Mouse (Mus musculus) forebrain, embryonic 13.5 days (tissue): Measurements from ENCODE around the gene Cenps. TPM values are rescaled to one million over a fixed set of nuclear protein-coding genes. Genes with fewer than 3 reads are reported as not detected.
"Not testable (repeated sequence)": the region's sequence is repeated elsewhere in the genome, so short reads cannot be mapped to it uniquely, and the experiment has no call there.

ENCODE experiments used
- ATAC-seq: fragments of 200-750 bp; cut with Nextera tagmentation; 2 replicates; pipeline ENCODE4 v1.8.0; 2017
- H3K27ac ChIP-seq: fragments of 300-500 bp; sonication (generic); 2 replicates; pipeline ENCODE4 v1.5.1; 2015; ENCODE audit warnings: inconsistent platforms, mild to moderate bottlenecking, moderate library complexity
- H3K27me3 ChIP-seq: fragments of 300-500 bp; sonication (generic); 2 replicates; pipeline ENCODE4 v1.6.1; 2015; ENCODE audit warnings: mild to moderate bottlenecking, inconsistent platforms
- H3K36me3 ChIP-seq: fragments of 300-500 bp; sonication (generic); 2 replicates; pipeline ENCODE4 v1.6.1; 2015; ENCODE audit warnings: mild to moderate bottlenecking, inconsistent platforms; ENCODE audit not compliant: poor library complexity, severe bottlenecking
- H3K4me1 ChIP-seq: fragments of 300-500 bp; sonication (generic); 2 replicates; pipeline ENCODE4 v1.6.1; 2015; ENCODE audit warnings: inconsistent platforms
- H3K4me2 ChIP-seq: fragments of 300-500 bp; sonication (generic); 2 replicates; pipeline ENCODE4 v1.6.1; 2015; ENCODE audit warnings: inconsistent platforms, mild to moderate bottlenecking, moderate library complexity
- H3K4me3 ChIP-seq: fragments of 300-500 bp; sonication (generic); 2 replicates; pipeline ENCODE4 v1.5.1; 2015; ENCODE audit warnings: mild to moderate bottlenecking, inconsistent platforms
- H3K9ac ChIP-seq: fragments of 300-500 bp; sonication (generic); 2 replicates; pipeline ENCODE4 v1.6.1; 2015; ENCODE audit warnings: mild to moderate bottlenecking, inconsistent platforms
- H3K9me3 ChIP-seq: fragments of 300-500 bp; sonication (generic); replicated peaks from 2 replicates; pipeline ENCODE4 v1.6.1; 2016; ENCODE audit warnings: inconsistent platforms
- WGBS: fragments of 180-500 bp; shearing (Covaris S2); methylation state at CpG from one replicate; pipeline ENCODE4 v1.1.7; 2015; 5-methylcytosine and 5-hydroxymethylcytosine counted together
- polyA plus RNA-seq: library from polyadenylated mRNA; unstranded; fragments of >200 nt; fragmentation: Nextera tagmentation; extraction: Ambion mirVana; gene quantifications from 2 replicates; pipeline ENCODE4 v1.2.1, GENCODE M21; 2015

The Cenps gene
- polyA plus RNA-seq, 1 experiment from 2014 or later: 38.7 TPM

- no peak overlapping the region for H3K27ac ChIP-seq
- H3K9ac ChIP-seq: no peak overlapping the region
These were observed 5.5 kb downstream of the Cenps start for GRCm38 (mm10) chr4:149131789-149132565.

GRCm38 (mm10) chr4:149131021-149131752, 6.2 kb downstream of the Cenps start:
- Histone ChIP-seq H3K36me3 (peaks cover 56% of the 10 kb centered on the region), H3K27ac (no peak overlapping the region), H3K27me3 (no peaks in the 10 kb centered on the region), H3K4me3 (no peak overlapping the region), H3K4me1 (peaks cover under 1% of the 10 kb centered on the region; the same call in 1 of the 2 replicates), H3K4me2 (no peak overlapping the region), H3K9me3 (no peaks in the 10 kb centered on the region), H3K9ac (no peak overlapping the region)
- ATAC-seq: no peak
- WGBS: 93% methylated on average over 23 of the region's 23 CpGs

More at GRCm38 (mm10) chr4:149131789-149132565, 5.5 kb downstream of the Cenps start:
- peaks cover 8% of the 10 kb centered on the region for H3K4me1 ChIP-seq
- no peaks in the 10 kb centered on the region for H3K9me3 ChIP-seq
- H3K4me2 ChIP-seq: no peak overlapping the region
- H3K27me3 ChIP-seq: no peaks in the 10 kb centered on the region
- no peak overlapping the region for H3K4me3 ChIP-seq
- 91% methylated on average over 20 of the region's 21 CpGs for WGBS
- H3K36me3 ChIP-seq: peaks cover 48% of the 10 kb centered on the region
- no peak for ATAC-seq

GRCm38 (mm10) chr4:149128467-149128866, 9.0 kb downstream of the Cenps start:
- Histone ChIP-seq H3K4me3 (no peak overlapping the region), H3K4me2 (no peak overlapping the region), H3K27ac (no peak overlapping the region), H3K9me3 (no peaks in the 10 kb centered on the region), H3K4me1 (no peaks in the 10 kb centered on the region), H3K9ac (no peak overlapping the region), H3K36me3 (peaks cover 57% of the 10 kb centered on the region), H3K27me3 (no peaks in the 10 kb centered on the region)
- no peak for ATAC-seq
- WGBS: 87% methylated on average over 18 of the region's 18 CpGs

- Histone ChIP-seq H3K36me3 (peaks cover 54% of the 10 kb centered on the region), H3K4me2 (no peak within 1 kb of the TSS), H3K9ac (no peak within 1 kb of the TSS), H3K4me3 (no peak within 1 kb of the TSS), H3K27ac (no peak within 1 kb of the TSS), H3K27me3 (no peaks in the 10 kb centered on the region), H3K4me1 (no peaks in the 10 kb centered on the region), H3K9me3 (no peaks in the 10 kb centered on the region)
- 81% methylated on average over 11 of the region's 11 CpGs for WGBS
- no peak for ATAC-seq
These were observed 10.8 kb downstream of the Cenps start, which contains the start of gene Cort for GRCm38 (mm10) chr4:149126663-149127062. Gene Cort (minus strand): TSS chr4:149126763.

GRCm38 (mm10) chr4:149126115-149126509, 11.3 kb downstream of the Cenps start:
- Histone ChIP-seq H3K27ac (no peak overlapping the region), H3K9me3 (no peaks in the 10 kb centered on the region), H3K9ac (no peak overlapping the region), H3K4me1 (no peaks in the 10 kb centered on the region), H3K27me3 (no peaks in the 10 kb centered on the region), H3K4me2 (no peak overlapping the region), H3K4me3 (no peak overlapping the region), H3K36me3 (peaks cover 49% of the 10 kb centered on the region)
- ATAC-seq: no peak
- WGBS: 83% methylated on average over 6 of the region's 6 CpGs

GRCm38 (mm10) chr4:149125341-149126114, 11.9 kb downstream of the Cenps start:
- H3K9ac ChIP-seq: no peak overlapping the region
- H3K27ac ChIP-seq: no peak overlapping the region
- no peak overlapping the region for H3K4me2 ChIP-seq
- ATAC-seq: no peak
- no peaks in the 10 kb centered on the region for H3K9me3 ChIP-seq
- 34% methylated on average over 11 of the region's 11 CpGs for WGBS
- H3K36me3 ChIP-seq: peaks cover 44% of the 10 kb centered on the region
- no peaks in the 10 kb centered on the region for H3K27me3 ChIP-seq
- H3K4me1 ChIP-seq: no peaks in the 10 kb centered on the region
- H3K4me3 ChIP-seq: no peak overlapping the region

- no peak overlapping the region for H3K27ac ChIP-seq
- ATAC-seq: no peak
- H3K9me3 ChIP-seq: no peaks in the 10 kb centered on the region
- H3K27me3 ChIP-seq: no peaks in the 10 kb centered on the region
- H3K9ac ChIP-seq: no peak overlapping the region
- no peak overlapping the region for H3K4me2 ChIP-seq
- no peaks in the 10 kb centered on the region for H3K4me1 ChIP-seq
- H3K36me3 ChIP-seq: peaks cover 34% of the 10 kb centered on the region
- WGBS: 62% methylated on average over 5 of the region's 5 CpGs
- H3K4me3 ChIP-seq: no peak overlapping the region
These were observed 14.0 kb downstream of the Cenps start for GRCm38 (mm10) chr4:149123432-149123831.

- not testable (repeated sequence) for H3K4me3 ChIP-seq, H3K4me2 ChIP-seq, H3K9me3 ChIP-seq, H3K27me3 ChIP-seq, H3K9ac ChIP-seq, ATAC-seq, H3K4me1 ChIP-seq
- WGBS: 83% methylated on average over 12 of the region's 12 CpGs
- Histone ChIP-seq H3K27ac (peak overlapping the region; percentile 14; the same call in 1 of the 2 replicates), H3K36me3 (peaks cover 22% of the 10 kb centered on the region)
These were observed 17.4 kb downstream of the Cenps start for GRCm38 (mm10) chr4:149119978-149120562.

- Histone ChIP-seq H3K9me3 (no peaks in the 10 kb centered on the region), H3K27ac (no peak within 1 kb of the TSS), H3K4me1 (peaks cover 10% of the 10 kb centered on the region), H3K4me3 (peak within 1 kb of the TSS; percentile 79), H3K4me2 (peak within 1 kb of the TSS; percentile 86), H3K9ac (peak within 1 kb of the TSS; percentile 89), H3K36me3 (peaks cover 24% of the 10 kb centered on the region), H3K27me3 (no peaks in the 10 kb centered on the region)
- ATAC-seq: peak; percentile 91
- WGBS: 2% methylated on average over 35 of the region's 35 CpGs
These were observed 33.4 kb downstream of the Cenps start, which contains the start of gene Dffa for GRCm38 (mm10) chr4:149103875-149104561. Gene Dffa (plus strand): TSS chr4:149104146.

GRCm38 (mm10) chr4:149101456-149101855, 36.0 kb downstream of the Cenps start:
- H3K27ac ChIP-seq: no peak overlapping the region
- no peak overlapping the region for H3K4me3 ChIP-seq
- H3K9me3 ChIP-seq: no peaks in the 10 kb centered on the region
- peaks cover 21% of the 10 kb centered on the region for H3K4me1 ChIP-seq
- no peaks in the 10 kb centered on the region for H3K27me3 ChIP-seq
- ATAC-seq: no peak
- peaks cover 4% of the 10 kb centered on the region for H3K36me3 ChIP-seq
- no peak overlapping the region for H3K9ac ChIP-seq
- no peak overlapping the region for H3K4me2 ChIP-seq
- 90% methylated on average over 3 of the region's 3 CpGs for WGBS

- not testable (repeated sequence) for H3K4me3 ChIP-seq, H3K27me3 ChIP-seq, H3K36me3 ChIP-seq, ATAC-seq, H3K9ac ChIP-seq, H3K9me3 ChIP-seq, H3K4me2 ChIP-seq, H3K27ac ChIP-seq
- H3K4me1 ChIP-seq: peaks cover 21% of the 10 kb centered on the region
- WGBS: 89% methylated on average over 12 of the region's 12 CpGs
These were observed 37.0 kb downstream of the Cenps start for GRCm38 (mm10) chr4:149100449-149100848.
